Mouse (Mus musculus): Measurements from ENCODE around the gene Trnp1. TPM values are rescaled to one million over a fixed set of nuclear protein-coding genes. Genes with fewer than 3 reads are reported as not detected.

Gene Trnp1
- total RNA-seq, 2 experiments from 2014 or later: 6.9 to 8.0 TPM

- DNase-seq (ENCODE audit: low spot score in 2 of 2): no peak
Observed at GRCm38 (mm10) chr4:133495711-133496110, 2.6 kb downstream of the Trnp1 start.

DNA sequence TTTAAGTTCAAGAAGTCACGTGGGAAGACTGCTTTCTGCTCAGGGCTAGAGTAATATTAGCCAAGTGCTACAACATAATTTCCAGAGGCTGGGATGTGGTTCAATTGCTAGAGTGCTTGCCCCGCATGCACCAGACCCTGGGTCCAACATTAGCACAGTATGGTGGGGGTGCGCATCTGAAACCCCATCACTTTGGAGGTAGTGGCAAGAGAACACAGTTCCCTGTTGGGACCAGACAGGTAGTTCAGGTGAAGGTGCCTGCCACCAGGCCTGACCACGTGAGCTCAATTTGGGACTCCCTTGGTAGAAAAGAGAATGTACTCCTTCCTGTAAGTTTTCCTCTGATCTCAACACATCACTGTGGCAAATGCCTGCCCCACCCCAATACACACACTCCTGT is 3.5 kb downstream of the Trnp1 start:
- no peak for DNase-seq (ENCODE audit: low spot score in 2 of 2)

DNA sequence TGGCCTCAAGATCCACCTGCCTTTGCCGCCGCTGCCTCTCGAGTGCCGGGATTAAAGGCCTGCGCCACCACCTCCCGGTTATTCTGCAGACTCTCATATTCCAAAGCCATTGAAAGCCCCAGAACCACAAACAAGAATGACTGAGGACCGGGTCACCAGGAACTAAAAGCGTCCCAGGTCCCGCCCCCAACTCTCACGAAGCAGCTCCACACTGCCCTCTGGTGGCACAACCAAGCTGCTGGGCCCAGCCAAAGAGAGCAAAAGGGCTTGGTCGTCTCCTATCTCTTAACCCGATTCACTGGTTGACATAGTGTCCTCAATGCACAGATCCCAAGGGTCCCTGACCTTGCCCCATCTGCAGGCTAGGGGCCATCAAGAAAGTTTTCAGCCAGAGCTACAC is 3.9 kb downstream of the Trnp1 start:
- peak; percentile 73 to 86 for DNase-seq (ENCODE audit: low spot score in 2 of 2)

GRCm38 (mm10) chr4:133493895-133494294 is 4.5 kb downstream of the Trnp1 start:
- DNase-seq (ENCODE audit: low spot score in 2 of 2): no peak

GRCm38 (mm10) chr4:133491800-133492199 is 6.5 kb downstream of the Trnp1 start:
- DNase-seq (ENCODE audit: low spot score in 2 of 2): no peak

- DNase-seq (ENCODE audit: low spot score in 2 of 2): no peak
Observed at GRCm38 (mm10) chr4:133489489-133490245, 8.7 kb downstream of the Trnp1 start.

DNA sequence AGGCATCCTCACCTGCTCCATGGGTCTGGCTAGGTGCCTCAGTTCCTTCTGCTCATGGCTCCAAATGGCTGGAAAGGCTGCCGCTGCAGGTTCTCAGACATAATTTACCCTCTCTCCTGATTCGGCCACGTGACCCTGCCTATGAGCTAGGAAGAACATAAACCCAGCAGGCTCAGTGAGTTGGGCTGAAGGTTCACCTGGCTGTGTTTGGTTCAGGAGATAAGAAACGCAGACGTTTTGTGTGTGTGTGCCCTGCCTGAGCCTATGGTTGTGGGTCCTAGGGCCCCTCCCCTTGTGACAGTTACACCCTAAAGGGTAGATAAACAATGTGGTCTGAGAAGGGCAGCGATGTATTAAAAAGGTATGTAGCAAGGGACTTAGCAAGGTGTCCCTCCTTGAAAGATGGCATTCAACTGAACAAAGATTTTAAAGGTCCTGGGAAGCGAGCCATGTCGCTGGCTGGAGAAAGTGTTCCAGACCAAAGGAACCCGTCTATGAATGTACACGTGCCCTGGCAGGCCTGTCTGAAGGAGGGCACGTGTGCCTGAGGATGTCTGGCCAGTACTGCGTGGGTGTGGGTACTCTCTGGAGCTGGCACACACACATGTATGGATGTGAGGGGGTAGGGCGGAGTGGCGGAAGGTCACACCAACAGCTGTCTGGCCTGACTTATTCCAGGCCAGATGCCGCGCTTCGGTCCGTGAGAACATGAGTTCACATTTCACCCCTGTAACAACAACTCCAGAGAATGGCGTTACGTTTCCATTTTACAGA is 9.5 kb downstream of the Trnp1 start:
- no peak for DNase-seq (ENCODE audit: low spot score in 2 of 2)

- DNase-seq (ENCODE audit: low spot score in 2 of 2): no peak
Observed at GRCm38 (mm10) chr4:133486673-133487357, 11.5 kb downstream of the Trnp1 start.

DNA sequence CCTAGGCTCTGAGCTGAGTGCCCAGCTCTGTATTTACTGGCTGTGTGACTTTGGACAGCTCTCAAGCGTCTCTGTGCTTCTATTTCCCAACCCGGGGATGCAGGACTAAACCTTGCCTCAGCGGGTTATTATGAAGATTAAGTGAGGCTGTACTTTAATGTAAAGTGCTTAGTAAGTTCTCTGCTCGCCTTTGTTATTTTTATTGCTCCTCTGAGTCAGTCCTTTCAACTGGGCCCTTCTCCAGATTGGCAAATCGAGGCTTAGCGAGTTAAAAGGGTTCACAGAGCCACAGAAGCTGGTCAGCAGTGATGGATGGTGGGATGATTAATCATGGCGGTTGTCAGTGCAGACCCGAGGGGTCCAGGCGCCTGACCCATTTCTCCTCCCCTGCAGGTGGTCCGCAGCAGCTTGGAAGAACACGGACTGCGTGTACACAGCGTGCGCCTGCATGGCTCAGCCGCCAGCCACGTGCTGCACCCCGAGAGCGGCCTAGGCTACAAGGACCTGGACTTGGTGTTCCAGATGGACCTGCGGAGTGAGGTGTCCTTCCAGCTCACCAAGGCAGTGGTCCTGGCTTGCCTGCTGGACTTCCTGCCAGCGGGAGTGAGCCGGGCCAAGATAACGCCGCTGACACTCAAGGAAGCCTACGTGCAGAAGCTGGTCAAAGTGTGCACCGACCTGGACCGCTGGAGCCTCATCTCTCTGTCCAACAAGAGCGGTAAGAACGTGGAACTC is 12.5 kb downstream of the Trnp1 start:
- no peak for DNase-seq (ENCODE audit: low spot score in 2 of 2)

DNA sequence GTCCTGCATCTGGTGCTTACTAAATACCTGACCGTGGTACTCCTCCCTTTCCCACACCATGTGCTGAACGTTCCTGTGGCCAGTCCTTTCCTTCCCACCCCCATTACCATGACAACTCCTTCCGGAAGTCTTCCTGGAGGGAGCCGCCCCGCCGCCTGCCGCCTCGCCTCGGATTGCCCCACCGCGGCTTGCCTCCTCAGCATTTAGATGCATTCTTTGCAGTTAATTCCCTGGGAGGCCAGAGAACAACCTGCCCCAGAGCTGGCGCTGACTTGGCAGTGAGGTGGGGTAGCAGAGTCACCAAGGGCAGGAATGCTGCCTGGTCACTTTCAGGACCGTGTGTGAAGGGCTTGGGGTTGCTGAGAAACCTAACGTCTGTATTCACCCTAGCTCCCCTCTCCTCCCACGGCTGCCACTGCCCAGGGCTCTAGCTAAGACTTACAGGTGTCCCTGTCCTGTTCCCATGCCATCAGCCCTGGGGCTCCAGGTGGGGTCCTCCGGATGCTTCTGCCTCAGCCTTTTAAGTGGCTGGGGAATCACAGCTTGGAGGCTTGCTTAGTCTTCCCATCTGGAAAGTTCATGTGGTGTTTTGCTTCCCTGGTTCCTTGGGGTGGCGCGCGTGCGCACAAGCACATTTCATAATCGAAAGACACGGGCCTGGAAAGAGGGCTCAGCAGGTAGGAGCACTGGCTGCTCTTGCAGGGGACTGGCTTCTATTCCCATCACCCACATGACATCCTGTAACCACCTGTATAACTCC is 13.9 kb downstream of the Trnp1 start:
- DNase-seq (ENCODE audit: low spot score in 2 of 2): no peak

DNA sequence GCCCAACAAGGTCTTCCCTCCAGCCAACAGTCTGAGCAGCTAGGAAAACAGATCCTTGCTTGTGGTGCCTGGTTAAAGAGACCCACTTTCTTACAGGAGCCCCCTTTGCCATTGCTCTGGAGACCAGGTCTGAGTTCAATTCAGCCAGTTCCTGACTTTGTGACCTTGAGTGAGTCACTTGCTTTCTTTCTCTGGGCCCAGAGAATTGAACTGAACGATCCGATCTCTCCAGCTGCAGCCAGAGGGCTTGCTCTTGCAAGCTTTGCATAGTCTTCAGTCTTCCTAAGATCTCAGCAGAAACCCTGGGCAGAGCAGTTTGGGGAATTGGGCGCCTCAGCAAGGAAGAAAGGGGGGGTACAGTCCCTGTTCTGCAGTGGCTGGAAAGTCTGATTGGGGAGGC is 15.9 kb downstream of the Trnp1 start:
- no peak for DNase-seq (ENCODE audit: low spot score in 2 of 2)

DNA sequence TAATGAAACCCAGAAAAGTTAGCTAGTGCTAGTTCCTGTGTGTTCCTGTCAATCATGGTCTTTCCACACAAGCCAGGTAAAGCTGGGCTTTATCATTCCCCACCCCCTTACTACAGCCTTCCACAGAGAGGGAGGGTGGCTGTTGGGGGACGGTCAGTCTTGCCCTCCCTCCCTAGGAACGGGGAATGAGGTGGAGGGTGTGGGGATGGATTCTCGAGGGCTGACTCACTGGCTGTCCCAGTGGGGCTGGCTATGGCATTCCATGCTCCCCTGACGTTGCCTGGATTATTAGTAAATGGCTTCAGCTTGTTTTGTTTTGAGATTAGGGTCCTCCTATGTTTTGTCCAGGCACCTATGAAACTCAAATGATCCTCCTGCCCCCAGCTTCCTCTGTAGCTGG is 16.9 kb downstream of the Trnp1 start:
- no peak for DNase-seq (ENCODE audit: low spot score in 2 of 2)

DNA sequence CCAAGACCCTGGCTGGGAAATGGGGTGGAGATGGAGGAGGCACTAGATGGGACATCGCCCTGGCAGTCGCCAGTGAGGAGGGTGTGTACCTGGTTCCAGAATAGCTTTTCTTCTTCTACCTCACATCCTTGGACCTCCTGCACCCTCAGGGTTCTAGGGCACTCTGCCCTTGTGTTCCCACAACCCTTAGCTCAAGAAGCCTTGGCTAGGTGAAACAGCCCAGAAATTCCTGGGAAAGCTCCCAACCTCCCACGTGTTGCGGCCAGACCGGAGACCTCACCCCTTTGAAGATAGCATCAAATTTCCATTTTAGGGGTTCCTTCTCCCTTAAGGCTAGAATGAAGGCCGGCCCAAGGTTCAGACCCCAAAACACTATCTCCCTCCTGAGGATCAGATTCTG is 17.6 kb downstream of the Trnp1 start:
- DNase-seq (ENCODE audit: low spot score in 2 of 2): no peak

GRCm38 (mm10) chr4:133480185-133480537 is 18.2 kb downstream of the Trnp1 start:
- DNase-seq (ENCODE audit: low spot score in 2 of 2): no peak

DNA sequence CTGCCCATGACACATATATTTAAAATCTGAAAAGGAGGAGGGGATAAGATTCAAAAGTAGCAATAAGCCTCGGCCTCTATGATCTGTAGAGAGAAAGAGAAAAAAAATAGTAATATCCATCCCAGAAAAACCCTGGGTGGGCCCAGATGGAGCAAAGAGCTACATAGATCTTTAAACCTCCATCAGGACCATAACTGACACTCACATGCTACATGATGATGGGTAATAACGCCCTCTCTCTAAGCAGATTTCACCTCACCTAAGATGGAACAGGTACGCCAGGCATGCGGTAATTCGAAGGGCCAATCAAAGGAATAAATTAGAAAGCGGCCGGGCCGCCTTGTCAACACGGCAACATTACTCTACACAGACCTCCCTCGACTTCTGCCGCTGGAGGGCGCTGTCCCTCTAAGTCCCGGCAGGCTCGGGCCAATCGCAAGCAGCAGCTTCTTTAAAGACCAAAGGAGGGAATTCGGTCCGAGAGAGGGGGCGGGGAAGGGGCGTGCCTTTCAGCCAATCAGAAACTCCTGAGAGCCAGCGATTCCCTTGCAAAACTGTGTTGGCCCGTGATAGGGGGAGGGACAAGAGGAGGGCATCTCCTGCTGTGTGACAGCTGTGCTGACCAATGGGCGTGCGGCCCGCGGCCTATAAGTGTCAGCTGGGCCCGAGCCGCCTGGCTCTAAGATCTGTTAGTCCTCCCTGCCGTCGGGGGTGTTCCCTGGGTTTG is 18.7 kb downstream of the Trnp1 start, which contains the start of gene Tent5b:
Gene Tent5b (plus strand): TSS at position 675 of the 727 bp plus-strand sequence.
- peak; percentile 88 to 97 for DNase-seq (ENCODE audit: low spot score in 2 of 2)

GRCm38 (mm10) chr4:133473833-133474232 is 24.5 kb downstream of the Trnp1 start:
- no peak for DNase-seq (ENCODE audit: low spot score in 2 of 2)

DNA sequence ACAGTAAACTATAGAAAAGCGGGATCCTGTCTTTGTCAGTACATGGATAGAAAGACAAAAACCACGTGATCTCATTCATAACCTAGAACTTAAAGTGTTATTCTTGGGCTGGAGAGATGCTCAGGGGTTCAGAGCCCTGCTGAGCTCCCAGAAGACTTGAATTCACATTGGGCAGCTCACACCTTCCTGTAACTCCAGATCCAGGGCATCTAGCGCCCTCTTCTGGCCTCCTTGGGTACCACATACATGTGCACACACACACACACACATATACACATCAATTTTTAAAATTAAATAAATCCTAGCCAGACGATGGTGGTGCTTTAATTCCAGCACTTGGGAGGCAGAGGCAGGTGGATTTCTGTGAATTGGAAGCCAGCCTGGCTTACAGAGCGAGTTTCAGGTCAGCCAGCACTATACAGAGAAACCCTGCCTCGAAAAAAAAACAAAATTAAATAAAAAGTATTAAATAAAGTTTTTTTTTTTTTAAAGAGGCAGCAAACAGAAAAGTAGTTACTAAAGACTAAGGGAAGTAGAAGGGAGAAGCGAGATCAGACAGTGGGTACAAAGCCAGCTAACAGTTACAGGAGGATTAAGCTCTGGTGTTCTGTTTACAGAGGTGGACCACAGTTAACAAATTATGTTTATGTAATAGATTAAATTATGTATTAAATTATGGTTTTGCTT is 27.1 kb downstream of the Trnp1 start:
- DNase-seq (ENCODE audit: low spot score in 2 of 2): no peak

DNA sequence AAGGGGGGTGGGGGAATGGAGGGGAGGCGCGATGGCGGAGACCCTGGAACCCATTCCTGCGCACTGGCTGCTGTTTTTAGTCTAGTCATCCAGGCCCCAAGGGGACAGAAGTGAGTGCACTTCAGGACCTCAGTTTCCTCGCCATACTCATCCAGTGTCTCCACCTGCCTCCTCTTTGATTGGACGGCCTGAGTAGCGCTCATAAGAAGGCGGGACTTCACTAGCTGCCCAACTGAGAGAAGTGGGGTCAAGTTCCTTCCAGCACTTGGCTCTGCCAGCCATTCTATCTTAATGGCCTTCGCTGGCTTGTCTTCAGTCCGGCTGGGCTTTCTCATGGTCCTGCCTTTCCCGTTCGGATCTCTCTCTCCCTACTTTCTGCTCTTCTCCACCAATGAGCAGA is 29.2 kb downstream of the Trnp1 start:
- no peak for DNase-seq (ENCODE audit: low spot score in 2 of 2)

- DNase-seq (ENCODE audit: low spot score in 2 of 2): peak; percentile 30 to 67
Observed at GRCm38 (mm10) chr4:133468080-133468479, 30.3 kb downstream of the Trnp1 start.

Data from adrenal gland, postnatal 4 days (tissue).